Mouse (Mus musculus): ENCODE results near the gene Atxn7l1.

The Atxn7l1 gene

DNA sequence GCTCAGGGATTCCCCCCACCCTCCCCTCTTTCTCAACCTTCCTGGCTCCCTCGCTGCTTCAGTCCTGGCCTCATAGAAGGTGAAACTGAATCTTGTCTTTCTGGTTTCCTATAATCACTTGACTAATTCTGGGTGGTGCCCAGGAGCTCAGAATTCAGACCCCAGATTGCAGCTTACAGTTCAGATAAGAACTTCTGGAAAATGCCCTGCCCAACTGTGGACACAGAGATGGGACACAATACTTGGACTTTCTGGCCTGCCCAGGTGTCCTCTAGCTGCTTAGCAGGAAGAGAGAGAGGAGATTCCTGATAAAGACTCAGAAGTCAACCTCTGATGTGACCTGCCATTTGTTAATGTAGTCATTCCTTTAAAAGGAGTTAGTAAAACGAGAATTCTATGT lies 131.7 kb downstream of the Atxn7l1 start:
- no peak for DNase-seq

DNA sequence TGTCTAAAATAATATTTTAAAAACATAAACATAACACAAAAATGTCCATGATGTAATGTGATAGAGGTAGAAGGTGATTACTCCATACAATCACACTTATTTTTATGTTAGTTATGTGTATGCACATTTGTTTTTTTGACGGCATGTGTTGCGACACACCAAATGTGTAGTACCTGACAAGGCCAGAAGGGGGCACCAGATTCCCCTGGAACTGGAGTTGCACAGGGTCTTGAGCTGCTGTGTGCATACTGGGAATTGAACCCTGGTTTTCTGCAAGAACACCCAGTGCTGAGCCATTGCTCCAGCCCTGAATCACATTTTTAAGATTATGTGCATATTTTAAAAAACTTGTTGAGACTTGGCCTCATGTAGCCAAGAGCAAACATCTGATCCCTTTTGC lies 133.3 kb downstream of the Atxn7l1 start:
- peak; percentile 77 for DNase-seq

DNA sequence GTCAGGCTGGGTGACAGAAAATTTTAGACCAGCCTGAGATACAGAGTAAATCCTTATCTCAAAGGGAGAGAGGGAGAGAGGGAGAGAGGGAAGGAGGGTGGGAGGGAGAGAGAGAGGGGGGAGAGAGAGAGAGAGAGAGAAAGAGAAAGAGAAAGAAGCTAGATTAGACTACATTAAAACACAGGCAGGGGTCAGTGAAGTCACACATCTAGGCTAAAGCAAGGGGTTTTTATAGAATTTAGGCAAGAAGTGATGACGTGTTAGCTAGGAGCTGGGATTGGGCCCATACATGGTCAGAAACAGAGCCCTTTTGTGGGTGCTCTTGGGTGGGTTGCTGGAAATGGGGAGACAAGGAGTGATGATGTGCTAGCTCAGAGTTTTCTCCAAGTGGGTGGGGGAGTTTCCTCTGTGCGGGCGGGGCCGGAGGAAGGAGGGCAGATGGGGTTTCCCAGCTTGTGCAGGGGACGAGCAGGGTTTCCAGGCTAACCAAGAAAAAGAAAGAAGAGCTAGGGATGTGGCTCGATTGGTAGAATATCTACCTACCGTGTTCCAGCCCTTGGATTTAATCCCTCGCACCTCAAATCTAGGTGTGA lies 136.9 kb downstream of the Atxn7l1 start:
- no peak for DNase-seq

DNA sequence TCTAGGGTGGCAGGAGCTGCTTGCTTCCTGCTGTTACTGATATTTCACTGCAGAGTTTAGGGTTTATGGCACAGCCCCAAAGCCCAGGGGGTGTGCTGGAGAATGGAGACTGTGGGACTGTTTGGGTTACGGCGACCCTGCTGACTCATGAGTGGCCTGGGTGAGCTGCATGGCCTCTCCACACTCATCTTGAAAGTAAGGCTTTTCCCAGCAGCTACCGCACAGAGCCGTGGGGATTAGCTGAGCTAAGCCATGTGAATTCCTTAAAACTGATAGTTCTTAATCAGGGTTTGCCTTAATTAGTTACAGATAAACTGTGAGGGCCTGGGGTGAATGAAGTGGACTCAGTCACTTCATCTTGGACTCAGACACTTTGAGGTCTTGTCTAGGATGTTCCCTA lies 137.9 kb downstream of the Atxn7l1 start:
- DNase-seq, result no peak

DNA sequence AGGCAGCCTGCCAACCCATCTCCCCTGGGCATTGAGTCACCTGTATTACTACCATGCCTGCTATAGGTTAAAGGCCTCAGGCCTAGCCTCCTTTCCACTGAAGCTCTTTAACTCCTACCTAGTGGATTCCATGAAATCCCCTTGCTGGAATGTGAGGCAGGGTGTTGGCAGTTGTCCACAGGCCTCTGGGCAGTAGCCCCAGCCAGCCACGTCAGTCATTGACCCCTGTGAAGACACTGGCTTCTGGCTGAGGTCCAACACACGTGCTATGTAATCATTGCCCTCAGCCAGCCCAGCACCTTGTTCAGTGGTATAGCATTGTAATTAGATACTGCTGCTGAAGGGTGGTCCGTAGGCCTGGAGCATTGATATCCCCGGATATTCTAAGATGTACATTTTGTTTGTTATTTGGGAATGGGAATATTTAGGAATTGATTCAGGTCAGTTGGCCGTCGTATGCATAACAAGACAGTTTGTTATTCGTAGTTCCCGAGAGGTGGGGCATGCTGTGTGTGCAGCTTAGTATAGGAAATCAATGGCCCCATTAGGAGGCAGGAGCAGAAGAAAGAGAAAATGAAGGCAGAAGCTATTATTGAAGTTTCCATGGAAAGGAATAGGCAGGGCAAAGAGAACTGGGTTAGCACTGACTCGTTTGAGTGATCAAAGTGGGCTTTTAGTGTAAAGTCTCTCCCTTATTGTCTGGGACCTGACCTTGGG lies 138.6 kb downstream of the Atxn7l1 start:
- peak; percentile 14 for DNase-seq

DNA sequence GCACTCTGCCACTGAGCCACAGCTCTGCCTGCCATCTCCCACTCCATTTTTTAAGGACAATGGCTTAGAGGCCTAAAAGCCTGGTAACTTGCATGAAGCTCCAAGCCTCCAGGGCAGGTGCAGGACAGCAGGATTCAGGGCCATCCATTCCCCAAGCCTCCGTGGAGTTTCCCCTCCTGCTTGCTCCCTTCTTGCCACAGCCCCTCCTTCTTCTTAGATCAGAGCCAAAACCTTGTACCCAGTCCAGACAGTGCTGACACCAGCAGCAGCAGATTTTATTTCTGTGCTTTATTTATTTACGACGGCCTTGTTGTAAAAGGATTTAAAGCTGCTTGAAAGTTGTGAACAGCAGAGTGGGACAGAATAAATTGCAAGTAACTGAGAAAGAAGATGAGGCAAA lies 140.2 kb downstream of the Atxn7l1 start:
- no peak for DNase-seq

DNA sequence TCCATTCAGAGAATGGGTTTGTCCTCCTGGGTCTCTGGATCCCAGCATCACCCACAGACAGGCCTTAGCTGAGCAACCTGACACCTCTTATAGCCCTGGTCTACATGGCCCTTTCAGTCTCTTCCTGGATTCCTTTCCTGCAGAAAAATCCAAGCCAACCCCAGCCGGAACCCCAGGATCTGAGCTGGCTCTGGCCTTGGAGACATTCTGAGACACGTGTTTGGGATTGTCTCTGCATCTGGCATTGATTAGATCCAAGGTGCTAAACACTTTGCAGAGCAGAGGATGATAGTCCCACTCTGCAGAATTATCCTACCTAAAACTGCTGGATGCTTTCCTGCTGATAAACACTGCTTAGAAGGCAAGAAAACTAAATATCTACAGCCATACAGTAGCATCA lies 141.3 kb downstream of the Atxn7l1 start:
- DNase-seq, result peak; percentile 45

DNA sequence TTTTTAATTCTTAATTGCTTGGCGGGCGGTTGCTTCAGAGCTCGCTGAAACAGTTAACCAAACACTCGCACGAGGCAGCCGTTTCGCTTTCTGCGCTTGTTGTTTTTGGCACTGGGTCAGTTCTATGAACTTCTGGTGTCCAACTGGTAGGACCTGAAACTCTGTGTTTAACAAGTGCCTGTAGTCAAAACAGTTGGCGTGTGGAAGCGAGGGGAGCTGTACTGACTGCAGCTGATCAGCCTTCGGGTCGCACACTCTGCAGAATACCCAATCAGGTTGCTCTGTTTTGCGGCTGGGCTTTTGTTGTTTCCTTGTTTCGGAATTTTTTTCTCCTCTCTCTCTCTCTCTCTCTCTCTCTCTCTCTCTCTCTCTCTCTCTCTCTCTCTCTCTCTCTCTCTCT lies 154.6 kb downstream of the Atxn7l1 start:
- peak; percentile 76 for DNase-seq

DNA sequence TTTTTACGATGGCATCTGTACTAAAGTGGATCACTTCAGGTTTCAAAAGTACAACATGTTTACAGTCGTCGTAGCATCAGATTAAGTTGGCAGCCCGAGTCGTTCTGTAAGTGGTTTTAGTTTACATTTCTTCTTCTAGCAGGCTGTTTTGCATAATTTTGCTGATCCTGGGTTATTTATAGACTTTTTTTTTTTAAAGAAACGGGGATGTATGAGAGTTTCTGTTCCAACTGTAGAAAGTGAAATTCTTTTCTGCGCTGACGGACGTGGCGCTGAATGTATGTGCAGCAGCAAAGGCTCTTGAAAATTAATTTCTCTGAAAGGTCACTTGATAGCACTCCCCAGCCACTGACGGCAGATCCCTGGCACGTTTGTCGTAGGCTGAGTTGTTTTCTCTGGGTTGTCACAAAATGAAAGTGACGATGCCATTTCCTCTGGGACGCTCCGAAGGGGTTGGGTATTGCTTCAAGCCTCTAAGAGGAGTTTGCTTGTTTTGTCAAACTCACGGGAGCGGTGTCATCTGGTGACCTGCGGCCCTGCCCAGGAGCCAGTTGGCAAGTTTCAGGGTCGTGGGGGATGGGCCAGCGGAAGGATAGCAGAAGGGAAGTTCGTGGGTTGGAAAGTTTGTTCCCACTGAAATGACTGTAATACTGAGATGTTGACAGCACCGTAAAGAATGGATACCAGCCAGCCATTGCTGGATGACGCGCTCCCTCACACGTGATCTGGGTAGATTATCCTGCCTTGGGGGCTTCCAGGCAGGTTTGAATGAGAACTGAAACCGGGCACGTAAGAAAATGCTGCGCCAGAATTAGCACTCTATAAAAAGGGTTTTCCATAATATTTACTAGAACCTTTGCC lies 155.3 kb downstream of the Atxn7l1 start:
- peak; percentile 59 for DNase-seq

DNA sequence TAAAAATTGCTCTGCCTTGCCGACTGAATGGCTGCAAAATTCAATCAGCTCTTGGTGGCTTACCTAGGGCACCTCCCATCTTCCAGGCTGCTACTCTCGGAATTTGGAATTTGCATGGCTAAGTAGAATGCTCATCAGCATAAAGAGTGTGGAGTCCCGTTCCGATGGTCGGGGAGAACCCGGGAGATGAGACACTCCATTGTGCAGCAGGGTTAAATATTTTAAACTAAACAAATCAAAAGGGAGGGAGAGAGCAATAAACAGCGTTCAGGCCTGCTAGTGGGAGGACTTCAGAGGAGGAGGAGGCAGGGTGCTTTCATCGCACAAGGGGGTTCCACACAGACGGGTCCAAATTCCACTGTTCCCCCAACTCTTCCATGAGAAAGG lies 155.9 kb downstream of the Atxn7l1 start:
- no peak for DNase-seq

DNA sequence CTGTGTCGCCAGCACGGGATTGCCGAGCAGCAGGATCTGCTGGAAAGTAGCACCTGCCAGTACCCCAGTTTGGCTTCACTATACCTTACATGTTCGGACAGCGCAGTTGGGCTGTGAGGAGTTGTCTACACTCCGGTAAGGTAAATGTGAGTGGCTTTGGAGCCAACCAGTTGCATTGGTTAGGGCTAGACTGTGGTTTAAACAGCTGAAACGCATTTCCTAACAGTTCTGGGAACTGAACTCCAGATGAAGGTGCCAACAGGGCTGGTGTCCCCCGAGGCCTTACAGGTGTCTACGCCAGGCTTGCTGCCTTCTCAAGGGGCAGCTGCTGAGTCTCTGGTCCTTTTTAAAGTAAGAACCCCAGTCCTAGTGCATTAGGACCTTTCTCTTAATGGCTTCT lies 157.6 kb downstream of the Atxn7l1 start:
- no peak for DNase-seq

DNA sequence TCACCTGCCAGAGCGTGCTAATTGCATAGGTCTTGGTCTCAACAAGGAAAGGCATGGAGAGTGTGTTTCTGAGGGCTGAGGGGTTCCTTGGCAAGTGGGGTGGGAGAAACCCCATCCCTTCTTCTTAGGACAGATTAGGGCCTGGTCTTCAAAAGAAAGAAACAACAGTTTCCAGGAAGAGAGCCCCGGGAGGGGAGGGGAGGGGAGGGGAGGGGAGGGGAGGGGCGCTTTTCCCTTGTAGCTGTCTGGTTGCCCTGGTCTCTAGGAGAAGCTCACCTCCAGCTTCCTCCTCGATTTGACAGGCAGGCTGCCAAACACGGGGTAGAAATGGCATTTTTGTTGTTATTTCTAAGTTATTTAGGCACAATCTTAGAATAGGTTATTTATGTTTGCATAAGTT lies 159.0 kb downstream of the Atxn7l1 start:
- no peak for DNase-seq

DNA sequence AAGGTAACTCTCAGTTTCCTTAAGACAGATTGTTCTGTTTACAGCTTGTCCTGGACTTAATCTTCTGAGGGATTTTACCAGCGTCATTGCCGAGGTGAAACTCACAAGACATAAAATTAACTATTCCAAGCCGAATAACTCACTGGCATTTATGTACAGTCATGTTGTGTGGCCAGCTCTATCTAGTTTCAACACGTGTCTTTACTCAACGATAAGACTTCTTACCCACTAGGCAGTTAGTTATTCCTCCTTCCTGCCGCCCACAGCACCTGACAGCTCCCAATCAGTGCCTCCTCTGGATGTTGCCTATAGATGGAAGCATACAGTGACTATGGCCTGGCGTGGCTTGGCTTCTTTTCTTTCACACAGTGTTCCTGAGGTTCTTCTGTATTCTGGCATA lies 161.2 kb downstream of the Atxn7l1 start:
- no peak for DNase-seq

DNA sequence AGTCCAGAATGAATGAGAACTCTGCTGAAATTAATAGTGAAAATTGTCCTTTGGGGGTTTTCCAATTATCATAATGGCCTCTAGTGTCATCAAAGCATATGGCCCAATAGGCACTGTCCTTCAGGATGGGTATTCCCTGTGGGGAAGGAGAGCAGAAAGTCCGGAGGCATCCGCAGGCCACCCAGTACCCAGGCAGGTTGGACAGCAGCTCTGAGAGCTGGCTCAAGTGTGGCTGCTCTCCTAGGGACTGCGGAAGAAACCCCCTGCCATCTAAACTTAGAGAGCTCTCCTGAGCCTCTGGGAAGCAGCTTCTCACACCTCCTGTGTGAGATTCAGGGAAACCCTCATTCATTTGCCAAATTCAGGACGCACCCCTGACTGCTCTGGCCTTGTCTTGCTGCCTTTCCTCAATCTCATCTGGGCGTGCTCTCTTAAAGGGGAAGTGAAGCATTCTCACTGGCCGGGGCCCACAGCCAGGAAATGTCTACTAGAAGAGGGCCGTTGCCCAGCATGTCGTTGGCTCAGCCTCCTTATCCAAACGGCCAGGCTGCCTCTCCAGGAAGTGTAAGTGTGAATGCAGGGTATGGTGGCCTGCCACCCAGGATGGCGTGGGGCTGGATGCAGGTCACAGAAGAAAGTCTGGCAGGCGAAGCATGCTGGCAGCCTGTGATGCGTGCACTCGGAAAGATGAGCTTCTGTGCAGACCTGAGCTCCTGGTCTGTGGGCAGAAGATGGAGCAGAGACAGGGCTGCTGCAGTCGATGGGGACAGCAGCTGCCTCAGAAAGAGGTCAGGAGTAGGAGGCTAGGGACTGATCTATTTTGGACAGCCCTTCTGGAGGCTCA lies 166.6 kb downstream of the Atxn7l1 start:
- peak; percentile 38 for DNase-seq

DNA sequence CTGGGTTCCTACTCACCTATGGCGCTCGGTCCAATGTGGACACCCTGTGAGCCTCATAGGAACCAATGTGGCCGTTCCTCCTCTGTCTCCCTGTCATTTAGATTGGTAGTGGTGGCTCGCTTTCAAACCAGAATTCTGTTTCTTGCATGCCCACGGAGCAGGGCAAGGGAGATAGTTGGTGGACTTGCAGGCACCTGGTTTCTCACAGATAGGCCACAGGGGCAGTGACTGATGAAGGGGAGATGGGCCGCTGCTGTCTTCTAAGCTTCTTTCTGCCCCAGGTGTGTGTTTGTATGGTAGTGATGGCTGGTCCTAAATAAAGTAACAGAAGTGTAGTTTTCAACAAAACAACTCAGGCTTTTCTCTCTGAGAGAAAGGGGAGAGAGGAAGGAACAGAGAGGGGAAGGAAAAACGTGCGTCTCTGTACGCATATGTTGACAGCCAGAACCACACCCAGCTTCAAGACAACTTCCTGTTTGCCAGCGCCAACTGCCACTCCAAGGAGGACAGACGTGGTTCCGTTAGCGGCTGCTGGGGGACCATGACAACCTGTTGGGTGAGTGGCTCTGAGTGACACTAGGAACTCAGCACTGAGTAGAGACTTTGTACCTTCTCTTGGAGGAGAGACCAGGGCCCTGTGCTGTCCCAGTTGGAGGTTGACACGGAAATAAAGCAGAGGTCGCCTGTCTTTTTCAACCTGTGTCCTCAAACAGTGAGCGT lies 167.6 kb downstream of the Atxn7l1 start:
- DNase-seq, result no peak

DNA sequence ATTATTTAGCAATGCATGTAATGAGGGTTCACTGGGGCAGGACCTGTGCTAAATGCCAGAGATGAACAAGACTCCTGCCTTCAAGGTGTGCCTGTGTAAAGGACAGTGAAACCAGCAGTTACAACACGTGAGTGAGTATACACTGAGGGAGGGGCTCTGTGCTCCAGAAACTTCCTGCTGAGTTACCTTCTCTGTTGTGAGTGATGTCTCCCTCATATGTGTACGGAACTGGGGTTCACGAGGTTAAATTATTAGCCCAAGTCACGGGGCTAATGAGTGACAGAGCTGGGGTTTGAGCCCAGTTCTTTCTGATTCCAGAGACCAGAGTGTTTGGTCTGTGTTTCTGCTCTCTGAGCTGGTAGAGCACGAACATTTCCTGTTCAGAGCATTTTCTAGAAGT lies 168.3 kb downstream of the Atxn7l1 start:
- no peak for DNase-seq

DNA sequence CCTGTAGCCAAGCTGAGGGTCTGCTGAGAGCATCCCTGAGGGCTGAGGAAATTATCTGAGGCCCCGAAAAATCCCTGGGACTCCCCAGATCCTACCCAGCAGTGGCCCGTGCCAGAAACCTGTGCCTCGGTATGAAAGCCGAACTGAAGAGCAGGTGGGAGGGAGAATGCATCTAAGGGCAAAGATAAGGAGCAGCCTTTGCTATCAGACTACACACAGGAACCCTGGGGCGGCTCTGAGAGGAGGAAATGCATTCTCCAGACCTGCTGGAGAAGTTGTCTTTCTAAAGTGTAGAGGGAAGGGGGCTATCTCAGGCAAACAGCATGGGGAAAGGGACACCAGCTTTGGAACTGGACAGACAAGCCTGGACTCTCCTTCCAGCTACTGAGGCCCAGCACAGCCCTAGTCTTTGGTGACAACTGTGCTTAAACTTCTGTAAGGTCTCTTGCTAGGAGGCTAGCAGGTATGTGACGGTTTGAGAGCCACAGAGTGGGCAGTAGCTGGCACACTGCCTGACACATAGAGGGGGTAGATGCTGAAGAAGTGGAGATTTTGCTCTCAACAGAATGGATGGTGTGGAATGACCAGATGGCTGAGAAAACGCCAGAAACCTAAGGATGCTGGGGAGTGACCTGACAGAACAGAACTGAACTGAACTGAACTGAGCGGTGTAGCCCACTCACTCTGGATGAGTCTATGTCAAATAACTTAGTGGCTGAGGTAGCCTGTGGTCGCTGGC lies 170.5 kb downstream of the Atxn7l1 start:
- no peak for DNase-seq

DNA sequence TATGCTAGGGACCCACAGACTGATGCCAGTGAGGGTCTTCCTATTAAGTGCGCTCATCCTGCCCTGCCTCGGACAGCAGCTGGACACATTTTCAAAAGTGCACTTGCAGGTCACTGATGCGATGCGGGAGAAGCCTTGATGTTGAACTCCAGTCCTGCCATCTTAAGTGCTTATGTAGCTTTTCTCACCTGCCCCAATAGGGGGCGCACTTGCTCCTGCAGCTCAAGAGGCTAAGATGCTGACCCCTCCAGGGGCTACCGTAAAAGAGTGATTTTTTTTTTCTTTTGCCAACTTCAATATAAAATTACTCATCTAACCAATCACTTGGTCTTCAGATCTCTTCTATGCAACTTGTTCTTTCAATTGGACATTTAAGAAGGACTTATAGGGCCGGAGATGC lies 175.1 kb downstream of the Atxn7l1 start:
- no peak for DNase-seq

DNA sequence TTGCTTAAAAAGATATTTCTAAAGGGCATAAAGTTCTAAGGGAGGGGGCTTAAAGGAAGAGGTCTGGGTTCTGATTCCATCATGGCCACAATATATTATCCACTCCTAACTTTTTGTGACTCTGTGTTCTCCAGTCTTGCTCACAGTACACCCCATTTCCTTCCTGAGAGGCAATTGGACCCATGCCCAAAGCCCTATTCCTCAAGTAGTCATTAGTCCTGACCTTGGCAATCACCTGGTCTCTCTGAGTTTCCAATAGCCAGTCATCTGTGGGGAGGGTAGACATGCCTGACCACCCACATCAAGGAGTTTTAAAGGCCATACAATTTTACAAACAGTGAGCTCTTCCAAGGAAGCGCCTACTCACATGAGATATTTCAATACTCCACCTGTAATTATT lies 176.3 kb downstream of the Atxn7l1 start:
- DNase-seq, result no peak

DNA sequence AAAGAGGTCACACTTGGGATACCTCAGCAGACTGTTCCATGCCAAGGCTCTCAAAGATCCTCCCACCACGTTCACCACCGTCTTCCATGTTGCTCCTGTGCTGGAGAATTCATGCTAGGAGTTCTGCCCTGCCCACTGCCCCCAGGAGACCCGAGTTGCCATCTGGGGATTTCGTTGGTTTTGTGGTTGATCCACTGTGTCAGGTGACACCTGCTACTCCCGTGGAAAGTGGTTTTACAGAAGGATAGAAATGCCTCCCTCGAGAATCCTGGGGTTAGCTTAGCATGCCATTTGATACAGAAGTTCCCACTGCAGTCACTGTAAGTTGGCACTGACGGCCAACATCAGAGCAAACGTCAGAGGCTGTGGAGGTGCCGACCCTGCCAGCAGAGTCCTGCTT lies 177.9 kb downstream of the Atxn7l1 start:
- no peak for DNase-seq

DNA sequence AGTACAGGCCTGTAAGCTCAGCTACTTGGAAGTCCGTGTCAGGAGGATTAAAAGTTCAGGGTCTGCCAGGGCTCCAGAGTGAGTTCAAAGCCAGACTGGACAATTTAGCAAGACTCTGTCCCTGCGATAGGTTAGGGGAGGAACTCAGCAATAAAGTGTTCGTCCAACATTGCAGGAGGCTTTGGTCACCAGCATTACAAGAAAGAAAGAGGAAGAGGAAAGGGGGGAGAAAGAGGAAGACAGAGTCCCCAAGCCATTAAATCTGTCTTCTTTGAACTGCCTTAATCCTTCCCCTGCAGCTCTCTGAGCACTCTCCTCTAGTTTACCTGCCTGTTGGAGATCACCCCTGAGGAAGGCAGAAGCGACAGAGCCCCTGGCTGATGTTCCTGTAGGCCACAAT lies 184.6 kb downstream of the Atxn7l1 start:
- DNase-seq, result no peak

DNA sequence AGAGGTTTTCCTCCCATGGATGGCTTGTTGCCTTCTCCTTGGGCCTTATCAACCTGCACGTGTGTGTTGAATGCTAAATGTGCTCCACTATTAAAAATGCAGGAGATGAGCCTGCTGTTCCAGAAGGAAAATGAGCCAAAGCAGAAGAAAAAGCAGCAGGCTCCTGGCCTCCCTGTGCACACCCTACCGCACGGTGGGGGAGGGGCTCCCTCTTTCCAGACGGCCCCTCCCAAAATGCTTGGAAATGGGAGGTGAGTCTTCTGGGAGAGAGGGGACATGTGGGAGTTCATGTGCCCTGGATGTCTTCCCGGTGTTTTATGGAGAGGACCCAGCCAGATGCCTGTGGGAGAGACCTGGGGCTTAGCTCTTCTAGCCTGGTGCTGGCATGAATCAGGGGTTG lies 185.3 kb downstream of the Atxn7l1 start:
- no peak for DNase-seq

Data from embryo, embryonic 11 days (tissue).